Mouse (Mus musculus) myocyte (in vitro differentiated cells): ENCODE measurements around the gene Stard5. TPM values are rescaled to one million over a fixed set of nuclear protein-coding genes. Genes with fewer than 3 reads are reported as not detected.

Source experiments
- H3K27me3 ChIP-seq: one replicate; pipeline ENCODE4 v1.6.1; 2011; ENCODE audit not compliant: control insufficient read depth, insufficient read depth, insufficient read length
- H3K36me3 ChIP-seq: one replicate; pipeline ENCODE4 v1.6.1; 2011; ENCODE audit not compliant: control insufficient read depth, insufficient read depth
- H3K4me2 ChIP-seq: one replicate; pipeline ENCODE4 v1.6.1; 2011; ENCODE audit warnings: low read depth, control low read depth
- H3K4me3 ChIP-seq: one replicate; pipeline ENCODE4 v1.5.1; 2011; ENCODE audit warnings: mild to moderate bottlenecking, control low read depth, moderate library complexity
- H3K79me2 ChIP-seq: one replicate; pipeline ENCODE4 v1.6.1; 2011; ENCODE audit not compliant: control insufficient read depth, insufficient read depth
- H3ac ChIP-seq: one replicate; pipeline ENCODE4 v1.6.1; 2011; ENCODE audit not compliant: control insufficient read depth, insufficient read length
- CEBPB ChIP-seq: IDR thresholded peaks from 2 replicates; pipeline ENCODE4 v1.6.1; 2011; ENCODE audit warnings: mild to moderate bottlenecking, moderate library complexity; ENCODE audit not compliant: poor library complexity, insufficient read depth, severe bottlenecking
- E2F4 ChIP-seq: IDR thresholded peaks from one replicate; pipeline ENCODE4 v1.6.1; 2011; ENCODE audit warnings: mild to moderate bottlenecking, control low read depth, moderate library complexity; ENCODE audit not compliant: insufficient read depth
- MAX ChIP-seq: IDR thresholded peaks from one replicate; pipeline ENCODE4 v1.6.1; 2011; ENCODE audit warnings: low read depth, mild to moderate bottlenecking, control low read depth
- MYOD1 ChIP-seq, 3 experiments: IDR thresholded peaks; one replicate each; pipeline ENCODE4 v1.6.1; 2011; ENCODE audit warnings: control low read depth in 2 of 3, low read depth in 2 of 3, mild to moderate bottlenecking in 2 of 3, moderate library complexity in 1 of 3; ENCODE audit not compliant: insufficient read length in 2 of 3, control insufficient read depth in 1 of 3
- MYOG ChIP-seq, 3 experiments: IDR thresholded peaks; one replicate each; pipeline ENCODE4 v1.6.1; 2011; ENCODE audit warnings: control low read depth in 2 of 3, low read depth in 2 of 3, mild to moderate bottlenecking in 2 of 3; ENCODE audit not compliant: insufficient read length in 2 of 3, control insufficient read depth in 1 of 3, insufficient read depth in 1 of 3
- POLR2A ChIP-seq: IDR thresholded peaks from one replicate; pipeline ENCODE4 v1.6.1; 2011; ENCODE audit warnings: low read depth, mild to moderate bottlenecking, control low read depth, moderate library complexity; ENCODE audit not compliant: insufficient read length
- POLR2AphosphoS2 ChIP-seq: IDR thresholded peaks from one replicate; pipeline ENCODE4 v1.6.1; 2011; ENCODE audit warnings: low read depth, control low read depth; ENCODE audit not compliant: insufficient read length
- REST ChIP-seq: IDR thresholded peaks from one replicate; pipeline ENCODE4 v1.6.1; 2011; ENCODE audit warnings: mild to moderate bottlenecking, control low read depth, moderate library complexity; ENCODE audit not compliant: insufficient read depth, insufficient read length
- SRF ChIP-seq: IDR thresholded peaks from one replicate; pipeline ENCODE4 v1.6.1; 2011; ENCODE audit warnings: low read depth; ENCODE audit not compliant: control insufficient read depth, insufficient read length
- TCF12 ChIP-seq: IDR thresholded peaks from one replicate; pipeline ENCODE4 v1.6.1; 2011; ENCODE audit warnings: mild to moderate bottlenecking, control low read depth; ENCODE audit not compliant: poor library complexity, insufficient read depth, severe bottlenecking
- TCF3 ChIP-seq: IDR thresholded peaks from one replicate; pipeline ENCODE4 v1.6.1; 2011; ENCODE audit warnings: low read depth, control low read depth; ENCODE audit not compliant: insufficient read length
- USF1 ChIP-seq: IDR thresholded peaks from one replicate; pipeline ENCODE4 v1.6.1; 2011; ENCODE audit warnings: low read depth, mild to moderate bottlenecking, control low read depth, moderate library complexity
- polyA plus RNA-seq: library from polyadenylated mRNA; unstranded; fragments of >200 nt; fragmentation: generic; extraction: Trizol; gene quantifications from one replicate; pipeline ENCODE4 v1.2.1, GENCODE M21; 2012; ENCODE audit warnings: missing spikeins

Stard5 gene
- polyA plus RNA-seq, 1 experiment: 31.0 TPM

GRCm38 (mm10) chr7:83639084-83639483, 7.3 kb downstream of the Stard5 start:
- Histone ChIP-seq H3ac (no peak overlapping the region), H3K27me3 (no peaks in the 10 kb centered on the region), H3K4me3 (no peak overlapping the region), H3K36me3 (peaks cover 42% of the 10 kb centered on the region), H3K4me2 (no peak overlapping the region), H3K79me2 (no peaks in the 10 kb centered on the region)
- TF ChIP-seq SRF (no peak), USF1 (no peak), TCF12 (no peak), E2F4 (no peak), POLR2AphosphoS2 (no peak), MYOG (IDR thresholded peaks at IDR 0.05; ENCODE audit: control insufficient read depth in 1 of 3, insufficient read depth in 1 of 3, insufficient read length in 2 of 3, low read depth in 2 of 3) (no peak), POLR2A (no peak), MAX (no peak), REST (no peak), CEBPB (no peak)

- Histone ChIP-seq H3ac (no peak overlapping the region), H3K4me2 (no peak overlapping the region), H3K36me3 (peaks cover 29% of the 10 kb centered on the region), H3K27me3 (no peaks in the 10 kb centered on the region), H3K4me3 (no peak overlapping the region), H3K79me2 (no peaks in the 10 kb centered on the region)
- no peak for TF ChIP-seq POLR2AphosphoS2
- TF ChIP-seq TCF3: no peak
- no peak for TF ChIP-seq MYOG (IDR thresholded peaks at IDR 0.05; ENCODE audit: control insufficient read depth in 1 of 3, insufficient read depth in 1 of 3, insufficient read length in 2 of 3, low read depth in 2 of 3)
Observed at GRCm38 (mm10) chr7:83640581-83640980, 8.8 kb downstream of the Stard5 start.

GRCm38 (mm10) chr7:83641163-83641562, 9.4 kb downstream of the Stard5 start:
- Histone ChIP-seq H3ac (no peak overlapping the region), H3K79me2 (no peaks in the 10 kb centered on the region), H3K36me3 (peaks cover 24% of the 10 kb centered on the region), H3K27me3 (no peaks in the 10 kb centered on the region), H3K4me2 (no peak overlapping the region), H3K4me3 (no peak overlapping the region)
- TF ChIP-seq TCF3: no peak
- TF ChIP-seq POLR2AphosphoS2: peak; percentile 53

GRCm38 (mm10) chr7:83643581-83643980, 11.8 kb downstream of the Stard5 start:
- H3K27me3 ChIP-seq: no peaks in the 10 kb centered on the region
- H3K36me3 ChIP-seq: peaks cover 6% of the 10 kb centered on the region
- TF ChIP-seq E2F4 (no peak), TCF3 (no peak), REST (no peak), USF1 (no peak), CEBPB (no peak), POLR2AphosphoS2 (peak; percentile 53), MYOG (IDR thresholded peaks at IDR 0.05; ENCODE audit: control insufficient read depth in 1 of 3, insufficient read depth in 1 of 3, insufficient read length in 2 of 3, low read depth in 2 of 3) (no peak)
- no peaks in the 10 kb centered on the region for H3K79me2 ChIP-seq
- no peak overlapping the region for H3K4me3 ChIP-seq
- no peak overlapping the region for H3ac ChIP-seq
- H3K4me2 ChIP-seq: no peak overlapping the region

- no peak overlapping the region for H3K4me3 ChIP-seq
- no peaks in the 10 kb centered on the region for H3K36me3 ChIP-seq
- no peak overlapping the region for H3ac ChIP-seq
- no peaks in the 10 kb centered on the region for H3K79me2 ChIP-seq
- H3K27me3 ChIP-seq: no peaks in the 10 kb centered on the region
- no peak overlapping the region for H3K4me2 ChIP-seq
- TF ChIP-seq TCF12: no peak
- TF ChIP-seq USF1: no peak
- TF ChIP-seq E2F4: no peak
- no peak for TF ChIP-seq TCF3
- TF ChIP-seq MYOD1 (IDR thresholded peaks at IDR 0.05; ENCODE audit: control insufficient read depth in 1 of 3, insufficient read length in 2 of 3, low read depth in 2 of 3): no peak
- TF ChIP-seq CEBPB: no peak
- no peak for TF ChIP-seq POLR2A
- peak; percentile 81 for TF ChIP-seq POLR2AphosphoS2
Observed at GRCm38 (mm10) chr7:83644761-83645160, 13.0 kb downstream of the Stard5 start.

- Histone ChIP-seq H3ac (no peak overlapping the region), H3K4me3 (no peak overlapping the region), H3K27me3 (no peaks in the 10 kb centered on the region), H3K79me2 (no peaks in the 10 kb centered on the region), H3K4me2 (no peak overlapping the region), H3K36me3 (no peaks in the 10 kb centered on the region)
- TF ChIP-seq MYOG (IDR thresholded peaks at IDR 0.05; ENCODE audit: control insufficient read depth in 1 of 3, insufficient read depth in 1 of 3, insufficient read length in 2 of 3, low read depth in 2 of 3) (no peak), TCF12 (no peak), SRF (no peak), MAX (no peak), USF1 (no peak), CEBPB (no peak), POLR2A (no peak), MYOD1 (IDR thresholded peaks at IDR 0.05; ENCODE audit: control insufficient read depth in 1 of 3, insufficient read length in 2 of 3, low read depth in 2 of 3) (no peak), TCF3 (no peak), E2F4 (no peak), REST (no peak)
Observed at GRCm38 (mm10) chr7:83645476-83645875, 13.7 kb downstream of the Stard5 start.
